ENCODE assay signal across 12 mouse cellular contexts in genomic region chr17:35460513-35461341, GRCm38 (mm10). TPM values are rescaled to one million over a fixed set of nuclear protein-coding genes. Genes with fewer than 3 reads are reported as not detected.
"Had no signal": no experiment of that assay in that cellular context is flagged by ENCODE, and none has a peak within 500 bp of the region (broad histone marks: within the 10 kb centered on the region; RNA-seq: fewer than 3 reads in every experiment).

No protein-coding gene starts in this region.

RNA-seq across cellular contexts. Expression of gene H2-Q6, which starts 36.1 kb away (rescaled TPM):
- total RNA-seq: layer of hippocampus, postnatal 25 days; left cerebral cortex, postnatal 14 days had no signal

RNA-seq across cellular contexts. Expression of gene Pou5f1, which starts 45.1 kb away (rescaled TPM):
- polyA plus RNA-seq: intestine, postnatal 0 days; limb, embryonic 10.5 days; liver, embryonic 11.5 days; liver, embryonic 15.5 days; lung, adult 2 months; lung, postnatal 0 days; midbrain, embryonic 12.5 days; spleen, adult 2 months; stomach, embryonic 15.5 days; urinary bladder, adult 2 months had no signal
